Mouse (Mus musculus) CD4-positive, CD25-positive, alpha-beta regulatory T cell, adult 2 months (primary cell): ENCODE data around the gene Comt.

ENCODE experiments used
- DNase-seq: peaks from one replicate; pipeline ENCODE4 v3.0.0-alpha.2; 2012; ENCODE audit warnings: low read depth, low spot score

Gene Comt

DNA sequence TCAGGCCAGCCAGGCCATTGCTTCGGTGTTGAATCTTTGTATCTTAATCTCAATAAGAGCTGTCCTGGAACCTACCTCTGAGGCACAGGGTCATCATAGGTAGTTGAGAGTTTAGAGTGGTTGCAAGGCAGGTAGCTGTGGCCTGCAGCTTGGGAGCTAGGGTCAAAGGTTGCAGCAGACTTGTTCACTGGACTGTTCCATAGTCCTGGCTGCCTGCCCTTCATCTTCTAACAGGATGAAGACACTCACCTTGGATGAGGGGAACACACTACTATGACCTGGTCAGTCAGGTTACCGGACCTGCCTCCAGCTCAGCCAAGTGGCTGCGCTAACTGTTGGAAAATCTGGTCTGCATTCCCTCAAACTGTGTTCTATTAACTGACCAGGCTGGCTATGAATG, 35.5 kb downstream of the Comt start:
- DNase-seq, result no peak

DNA sequence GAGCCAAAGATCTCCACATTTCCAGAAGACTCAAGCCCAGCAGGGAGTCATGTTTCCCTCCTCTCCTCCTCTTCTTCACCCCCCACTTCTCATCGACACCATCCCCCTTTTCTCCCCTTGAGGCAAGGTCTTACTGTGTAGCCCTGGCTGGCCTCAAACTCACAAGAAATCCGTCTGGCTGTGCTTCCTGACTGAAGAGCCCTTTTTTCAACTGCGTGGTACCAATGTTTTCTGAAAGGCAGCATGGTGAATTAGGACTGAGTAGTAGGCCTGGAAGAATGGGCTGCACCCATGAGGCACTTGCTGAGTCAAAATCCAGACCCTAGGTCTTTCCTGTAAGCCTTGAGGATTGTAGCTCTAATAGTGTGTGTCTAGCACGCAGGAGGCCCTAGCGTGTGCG, 36.3 kb downstream of the Comt start:
- DNase-seq, result no peak

- DNase-seq, result no peak
These were observed 37.8 kb downstream of the Comt start for GRCm38 (mm10) chr16:18388583-18389435.

- no peak for DNase-seq
These were observed 38.7 kb downstream of the Comt start for GRCm38 (mm10) chr16:18387704-18388582.

- no peak for DNase-seq
These were observed 39.7 kb downstream of the Comt start for GRCm38 (mm10) chr16:18386972-18387371.

GRCm38 (mm10) chr16:18386451-18386850, 40.2 kb downstream of the Comt start:
- no peak for DNase-seq

DNA sequence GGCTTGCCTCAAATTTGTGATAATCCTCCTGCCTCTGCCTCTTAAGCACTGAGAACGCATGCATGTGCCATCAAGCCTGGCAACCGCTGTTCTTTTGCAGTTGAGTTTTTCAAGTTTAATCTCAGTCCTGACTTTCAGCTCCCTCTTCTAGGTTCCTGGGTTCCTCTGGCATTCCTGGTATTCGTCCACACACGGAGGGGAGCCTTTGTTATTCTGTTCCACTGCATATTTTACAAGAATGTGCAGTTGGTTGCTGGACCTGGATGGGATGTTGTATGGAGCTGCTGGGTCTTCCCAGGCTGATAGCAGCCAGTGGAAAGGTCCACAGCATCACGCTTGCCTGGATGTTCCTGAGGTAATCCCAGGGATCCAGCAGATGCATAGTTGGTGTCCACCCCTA, 41.2 kb downstream of the Comt start:
- DNase-seq, result no peak

- DNase-seq, result no peak
These were observed 42.0 kb downstream of the Comt start for GRCm38 (mm10) chr16:18384659-18385058.

DNA sequence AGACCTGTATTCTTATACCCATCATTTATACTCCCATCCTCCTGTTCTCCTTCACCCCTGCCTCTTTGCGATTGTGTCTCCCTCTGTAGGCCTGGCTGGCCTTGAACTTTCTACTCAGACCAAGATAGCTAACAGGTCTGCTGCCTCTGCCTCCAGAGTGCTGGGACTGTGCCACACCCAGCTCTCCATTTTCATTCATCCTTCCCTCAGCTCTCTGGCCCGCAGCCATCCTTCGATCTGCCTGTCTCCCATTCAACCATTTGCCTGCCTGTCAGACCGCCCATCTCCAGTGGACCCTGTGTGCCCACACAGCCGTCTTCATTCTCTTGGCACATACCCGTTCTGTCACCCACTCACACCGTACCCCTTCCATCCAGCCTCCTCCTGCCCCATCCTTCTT, 42.4 kb downstream of the Comt start:
- DNase-seq, result no peak

DNA sequence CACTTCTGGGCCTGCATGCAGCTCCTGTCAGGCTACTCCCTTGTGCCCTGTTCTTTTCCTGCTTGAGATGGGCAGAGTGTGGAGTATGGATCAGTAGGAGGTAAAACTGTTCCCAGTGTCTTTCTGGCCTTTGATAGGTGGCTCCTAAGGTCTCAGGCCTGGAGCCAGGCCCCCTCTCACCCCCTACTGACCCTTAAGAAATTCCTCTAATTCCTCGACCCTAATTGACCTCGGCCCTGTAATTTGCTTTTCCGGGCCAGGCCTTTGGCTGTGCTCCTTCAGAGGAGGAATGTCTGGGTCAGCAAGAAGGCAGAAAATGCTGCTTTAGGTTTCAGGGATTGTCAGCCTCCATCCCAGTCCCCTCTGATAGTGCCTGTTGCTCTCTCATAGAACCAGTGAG, 42.9 kb downstream of the Comt start:
- DNase-seq, result no peak

DNA sequence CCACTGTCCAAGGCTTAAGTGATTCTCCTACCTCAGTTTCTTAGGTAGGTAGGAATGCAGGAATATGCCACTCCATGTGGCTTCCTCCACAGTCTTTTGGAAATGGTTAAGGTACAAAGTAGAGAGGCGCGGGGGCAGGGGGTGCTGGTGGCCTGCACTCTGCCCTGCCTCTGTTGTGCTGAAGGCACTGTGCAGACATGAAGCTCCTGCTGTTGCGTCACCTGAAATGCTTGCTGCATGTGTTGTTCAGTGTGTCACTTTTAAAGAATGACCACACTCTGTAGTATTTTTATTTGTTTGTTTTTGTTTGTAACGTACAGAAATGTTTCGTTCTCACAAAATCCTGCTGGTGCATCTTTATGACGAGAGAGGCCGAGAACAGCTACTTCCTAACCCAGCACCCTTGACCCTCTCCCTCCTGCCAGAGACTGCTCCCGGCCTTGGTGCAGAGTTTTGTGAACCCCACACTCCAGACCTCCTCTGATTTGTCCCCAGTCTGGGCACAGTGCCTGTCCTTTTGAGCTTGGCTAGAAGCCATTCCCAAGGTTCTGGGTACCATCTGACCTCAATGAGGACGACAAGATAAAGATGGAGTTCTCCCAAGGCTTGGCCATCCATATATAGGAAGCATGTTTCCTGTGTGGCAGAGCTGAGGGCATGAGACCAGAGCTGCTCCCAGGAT, 43.5 kb downstream of the Comt start:
- DNase-seq, result no peak

DNA sequence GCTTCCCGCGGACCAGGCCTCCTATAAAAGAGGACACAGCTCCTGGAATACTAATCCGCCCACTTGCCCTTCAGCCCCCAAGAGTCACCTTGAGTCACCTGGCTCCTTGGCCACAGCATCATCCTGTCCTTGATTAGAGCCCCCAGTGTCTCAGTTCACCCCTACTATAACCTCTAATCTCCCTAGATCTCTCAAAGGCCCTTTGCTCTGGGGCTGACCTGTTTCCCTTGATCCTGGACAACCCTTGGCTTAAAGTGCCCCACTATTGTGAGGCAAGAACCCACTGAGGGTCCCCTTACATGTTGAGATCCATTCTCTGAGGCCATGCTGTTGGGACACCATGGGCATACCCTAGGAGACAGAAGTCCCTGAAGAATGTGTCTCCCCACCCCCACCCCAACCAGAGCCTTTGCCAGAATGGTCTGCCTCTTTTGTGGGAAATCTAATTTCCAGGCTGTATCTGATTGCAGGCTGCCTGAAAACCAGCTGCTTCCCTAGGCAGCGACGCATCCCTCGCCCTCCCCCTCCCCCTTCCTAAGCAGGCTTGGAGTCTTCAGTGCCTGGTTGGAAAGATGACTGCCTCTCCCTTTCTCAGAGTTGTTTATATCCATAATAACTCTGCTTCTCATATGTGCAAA, 44.9 kb downstream of the Comt start:
- DNase-seq, result no peak

GRCm38 (mm10) chr16:18380495-18381063, 46.1 kb downstream of the Comt start:
- DNase-seq, result no peak

DNA sequence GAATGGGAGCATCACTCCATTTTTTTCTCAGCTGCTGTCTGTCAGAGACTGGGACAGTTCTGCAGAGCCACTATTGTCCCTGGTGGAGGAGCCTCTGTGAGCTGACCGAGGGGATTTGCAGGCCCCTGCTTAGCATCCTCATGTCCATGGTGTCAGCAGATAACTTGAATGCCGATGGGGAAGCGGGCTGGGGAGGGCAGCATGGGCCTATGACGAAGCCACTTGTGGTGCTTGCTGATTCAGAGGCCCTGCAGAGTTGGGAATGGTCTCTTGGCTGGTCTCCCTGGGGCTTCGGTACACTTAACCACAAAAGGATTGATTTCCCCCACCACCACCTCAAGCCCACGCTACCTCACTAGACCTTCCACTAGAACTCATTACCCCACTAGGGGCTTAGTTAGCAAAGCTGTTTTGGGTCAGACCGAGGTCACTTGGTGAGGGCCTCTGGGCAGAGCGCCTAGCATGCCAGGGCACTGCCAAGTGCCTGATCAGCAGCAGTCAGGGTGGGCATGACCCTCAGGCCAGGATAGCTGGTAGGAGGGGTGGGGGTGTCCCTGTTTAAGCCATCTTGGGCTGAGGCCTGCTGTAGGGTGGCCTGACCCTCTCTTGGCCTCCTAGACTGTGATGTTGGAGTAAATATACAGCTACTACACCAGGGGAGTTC, 47.2 kb downstream of the Comt start:
- DNase-seq, result no peak

DNA sequence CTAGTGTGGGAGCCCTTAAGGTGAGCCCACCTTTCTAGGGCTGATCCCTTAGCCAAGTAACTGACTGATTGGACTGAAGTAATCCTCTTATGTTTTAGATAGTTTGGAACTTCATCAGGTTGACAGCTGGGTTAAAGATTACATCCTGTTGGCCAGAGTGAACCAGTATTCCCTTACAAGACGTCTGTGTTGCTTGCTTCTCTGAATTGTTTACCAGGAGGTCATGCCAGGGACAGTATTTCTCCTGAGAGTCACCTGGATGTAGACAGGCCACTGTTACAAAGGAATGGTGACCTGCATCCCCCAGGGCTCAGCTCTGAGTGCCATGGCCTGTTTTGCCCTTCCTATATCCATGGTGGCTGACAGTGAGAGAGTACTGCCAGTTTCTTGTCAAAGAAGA, 48.2 kb downstream of the Comt start:
- no peak for DNase-seq

DNA sequence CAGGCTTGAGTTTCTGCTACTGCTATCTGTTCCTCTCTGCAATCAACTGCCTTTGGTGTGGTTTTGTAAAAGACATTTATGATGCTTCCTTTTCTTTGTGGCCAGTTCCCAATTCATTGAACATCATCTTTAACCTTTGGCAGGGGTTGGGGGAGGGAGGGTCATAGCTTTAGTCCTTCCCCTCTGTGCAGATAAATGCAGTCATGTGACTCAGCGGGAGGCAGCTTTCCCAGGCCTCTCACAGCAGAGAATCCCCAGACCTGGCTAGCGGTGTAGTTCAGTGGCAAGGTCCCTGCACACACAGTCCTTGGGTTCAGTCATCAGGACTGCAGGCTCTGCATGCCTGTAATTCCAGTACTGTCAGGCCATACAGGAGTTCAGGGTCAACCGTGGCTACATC, 49.4 kb downstream of the Comt start:
- DNase-seq, result no peak

- no peak for DNase-seq
These were observed 50.2 kb downstream of the Comt start for GRCm38 (mm10) chr16:18376297-18376954.

GRCm38 (mm10) chr16:18373632-18374031, 53.0 kb downstream of the Comt start:
- no peak for DNase-seq

- DNase-seq, result no peak
These were observed 56.5 kb downstream of the Comt start for GRCm38 (mm10) chr16:18370197-18370596.

GRCm38 (mm10) chr16:18366849-18367248, 59.8 kb downstream of the Comt start:
- no peak for DNase-seq
